Mouse (Mus musculus) adrenal gland, adult (tissue): ENCODE measurements around the gene Enc1.
"Not testable (repeated sequence)": the region's sequence is repeated elsewhere in the genome, so short reads cannot be mapped to it uniquely, and the experiment has no call there.

Experiments
- DNase-seq, 2 experiments: peaks; one replicate each; pipeline ENCODE4 v3.0.0; 2022 to 2023; ENCODE audit warnings: low spot score in 1 of 2; ENCODE audit not compliant: inconsistent age in 2 of 2

The Enc1 gene

DNA sequence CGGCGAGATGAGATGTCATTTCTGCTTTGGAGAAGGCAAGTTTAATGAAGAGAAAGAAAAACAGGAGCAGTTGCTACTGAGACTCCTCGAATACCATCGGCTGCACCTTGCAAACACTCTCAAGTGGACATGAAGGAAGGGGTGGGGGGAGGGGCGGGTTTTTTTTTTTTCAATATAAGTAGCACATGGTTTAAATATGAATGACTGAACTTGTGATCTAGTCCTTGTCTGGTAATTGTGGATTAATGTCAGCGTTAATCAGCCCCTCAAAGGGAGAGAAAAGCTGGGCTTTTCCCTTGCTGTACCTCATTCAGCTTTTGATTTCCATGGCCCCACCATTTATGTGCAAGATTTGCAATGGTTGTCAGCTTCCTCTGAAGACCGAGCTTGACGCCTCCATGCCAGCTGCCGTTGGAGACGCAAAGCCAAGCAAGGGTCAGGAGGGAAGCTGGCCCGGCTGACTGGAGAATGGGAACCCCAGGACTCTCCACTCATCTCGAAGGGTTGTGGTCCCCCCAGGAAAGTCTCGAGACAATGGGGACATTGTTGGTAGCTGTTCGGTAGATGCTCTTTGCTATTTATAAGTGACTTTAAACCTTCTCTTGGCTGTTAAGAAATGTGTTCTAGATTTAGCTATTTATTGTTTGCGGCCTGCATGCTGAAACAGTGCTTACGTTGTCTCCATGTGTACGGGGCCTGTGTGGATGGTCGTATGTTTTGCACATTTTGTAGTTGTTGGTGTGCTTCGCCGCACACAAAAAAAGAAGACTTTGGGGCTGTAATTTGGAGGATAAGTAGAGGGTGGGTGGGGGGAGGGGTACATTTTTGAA is 9.9 kb downstream of the Enc1 start:
- no peak for DNase-seq

DNA sequence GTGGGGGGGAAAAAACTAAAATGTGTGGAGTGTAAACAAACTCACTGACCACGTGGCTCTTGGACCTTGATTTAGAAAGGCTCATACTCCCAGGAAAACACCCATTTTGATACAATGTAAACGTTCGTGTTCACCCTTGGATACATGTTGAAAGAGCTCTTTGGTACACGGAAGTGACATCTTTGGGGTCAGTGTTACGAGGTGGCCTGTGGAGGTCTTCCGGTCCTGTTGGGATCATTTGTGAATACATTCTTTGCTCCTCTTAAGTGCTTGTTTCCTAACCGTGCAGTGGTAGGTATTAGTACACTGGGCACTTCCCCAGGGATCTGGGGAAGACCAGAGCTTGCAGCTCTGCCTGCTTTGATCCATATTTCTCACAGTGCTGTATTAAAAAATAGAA is 10.8 kb downstream of the Enc1 start:
- DNase-seq, result no peak

DNA sequence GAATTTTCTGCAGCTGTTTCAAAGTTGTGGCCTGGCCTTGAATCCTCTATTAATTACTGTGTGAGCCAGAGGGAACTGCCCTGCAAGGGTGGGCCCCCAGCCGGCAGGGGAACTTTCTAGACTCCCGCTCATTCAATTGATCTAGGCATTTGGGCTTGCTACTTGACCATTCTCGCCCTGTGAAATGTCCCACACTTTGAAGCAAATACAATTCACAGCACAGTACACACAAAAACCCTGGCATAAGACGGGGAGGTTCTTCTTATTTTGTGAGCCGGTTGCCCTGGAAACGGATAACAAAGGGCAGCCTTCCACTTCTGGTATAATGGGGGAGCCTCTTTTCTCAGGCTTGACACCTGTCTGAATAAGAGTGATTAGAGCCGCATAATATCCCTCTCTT is 11.6 kb downstream of the Enc1 start:
- DNase-seq, result peak in 1 of 2 experiments; percentile 54

DNA sequence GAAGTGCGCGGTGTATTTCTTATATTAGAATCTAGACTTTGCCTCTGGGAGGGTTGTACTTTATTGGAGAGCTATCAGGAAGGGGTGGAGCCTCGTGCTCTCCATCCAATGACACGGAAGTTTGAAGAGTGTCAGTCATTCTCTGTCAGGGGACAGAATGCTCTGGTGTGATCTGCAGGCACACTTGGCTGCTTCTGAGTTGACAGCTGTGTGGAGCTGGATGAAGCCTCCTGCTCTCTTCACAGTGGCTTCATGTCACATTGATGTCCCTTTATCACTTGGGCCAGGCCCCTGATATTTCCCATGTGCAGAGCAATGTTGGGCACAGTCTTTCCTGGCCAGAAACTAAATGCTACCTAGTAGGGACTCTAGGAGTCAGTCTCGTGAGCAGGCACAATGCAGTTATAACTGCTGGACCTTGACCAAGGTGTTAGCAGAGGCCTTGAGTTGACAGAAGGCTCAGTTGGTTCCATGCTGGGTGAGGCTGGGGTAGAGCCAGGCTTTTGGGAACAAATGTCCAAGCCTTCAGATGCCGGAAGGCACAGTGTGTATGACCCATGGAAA is 12.6 kb downstream of the Enc1 start:
- no peak for DNase-seq

DNA sequence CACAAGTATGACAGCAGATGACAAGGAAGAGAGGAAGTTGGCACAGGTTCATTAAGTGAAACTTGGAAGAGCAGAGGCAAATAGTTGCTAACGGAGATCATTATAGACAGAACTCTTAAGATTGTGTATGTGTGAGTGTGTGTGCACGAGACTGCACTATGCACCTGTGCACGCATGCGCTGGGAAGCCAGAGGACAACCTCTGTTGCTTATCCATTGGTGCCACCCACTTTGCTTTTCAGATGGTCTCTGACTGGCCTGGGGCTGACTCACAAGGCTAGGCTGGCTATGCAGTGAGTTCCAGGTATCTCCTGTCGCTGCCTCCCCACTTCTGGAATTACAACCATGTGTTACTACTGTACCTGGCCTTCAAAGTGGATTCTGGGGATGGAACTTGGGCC is 13.1 kb downstream of the Enc1 start:
- DNase-seq, result no peak

DNA sequence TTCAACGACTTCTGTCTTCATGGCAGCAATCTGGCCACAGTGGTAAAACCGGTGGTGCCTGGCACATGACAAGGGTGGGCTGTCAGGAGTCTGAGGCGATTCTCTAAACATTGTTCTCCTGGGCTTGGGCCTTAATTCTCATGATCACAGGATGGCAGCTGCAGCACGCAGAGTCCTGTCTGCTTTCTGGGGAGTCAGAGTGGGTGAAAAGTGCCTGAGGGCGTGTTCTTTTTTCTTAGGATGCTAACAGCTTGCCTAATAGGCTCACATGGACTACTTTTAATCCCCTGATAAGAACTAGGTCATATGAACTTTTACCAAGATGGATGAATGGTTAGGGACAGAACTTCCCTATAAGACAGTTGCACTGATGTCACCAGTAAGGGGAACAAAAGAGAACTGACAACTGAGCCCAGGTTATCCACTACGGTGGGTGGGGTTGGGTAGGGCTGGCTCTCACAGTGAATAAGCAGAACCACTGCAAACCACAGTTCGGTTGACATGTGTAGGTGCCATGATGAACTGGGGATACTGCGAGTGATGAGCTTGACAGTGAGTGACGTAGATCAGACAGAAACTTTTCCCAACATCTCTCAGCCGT is 13.8 kb downstream of the Enc1 start:
- DNase-seq, result no peak

DNA sequence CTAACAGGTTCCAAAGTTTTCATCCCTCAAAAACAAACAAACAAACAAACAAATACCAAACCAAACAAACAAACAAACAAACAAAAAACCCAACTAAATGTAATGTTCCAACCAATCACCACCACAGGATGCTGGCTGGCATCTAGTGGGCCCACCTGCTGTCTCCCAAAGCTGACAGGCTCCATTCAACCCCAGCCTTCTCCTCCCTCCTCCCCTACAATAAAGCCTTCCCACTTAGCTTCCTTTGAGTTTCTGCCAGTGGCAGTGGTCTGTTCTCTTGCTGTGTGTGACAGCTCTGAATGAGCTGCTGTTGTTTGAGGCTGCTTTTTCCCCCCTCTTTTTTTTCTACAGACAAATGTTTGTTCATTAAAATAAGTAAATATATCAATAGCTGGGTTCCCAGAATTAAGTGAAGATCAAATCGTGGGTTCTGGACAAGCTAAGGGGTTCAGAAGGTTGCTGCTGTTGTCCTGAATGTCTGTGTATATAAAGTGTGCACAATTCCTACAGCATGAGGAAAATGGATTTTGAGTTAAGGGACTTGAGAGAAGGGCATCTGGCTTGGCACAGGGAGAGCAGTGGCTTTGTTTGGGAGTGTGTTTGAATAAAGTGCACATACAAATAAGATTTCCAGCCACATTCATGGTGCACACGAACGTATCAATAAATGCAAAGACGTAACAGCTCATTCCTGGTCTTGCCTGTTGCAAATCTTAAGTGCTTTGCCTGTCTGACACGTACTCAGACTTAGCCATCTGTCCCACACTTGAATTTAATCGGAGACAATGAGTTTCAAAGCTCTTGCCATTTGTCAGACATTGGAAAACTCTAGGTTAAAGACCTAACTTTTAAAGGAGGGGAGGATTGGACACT is 15.3 kb downstream of the Enc1 start:
- DNase-seq, result no peak

DNA sequence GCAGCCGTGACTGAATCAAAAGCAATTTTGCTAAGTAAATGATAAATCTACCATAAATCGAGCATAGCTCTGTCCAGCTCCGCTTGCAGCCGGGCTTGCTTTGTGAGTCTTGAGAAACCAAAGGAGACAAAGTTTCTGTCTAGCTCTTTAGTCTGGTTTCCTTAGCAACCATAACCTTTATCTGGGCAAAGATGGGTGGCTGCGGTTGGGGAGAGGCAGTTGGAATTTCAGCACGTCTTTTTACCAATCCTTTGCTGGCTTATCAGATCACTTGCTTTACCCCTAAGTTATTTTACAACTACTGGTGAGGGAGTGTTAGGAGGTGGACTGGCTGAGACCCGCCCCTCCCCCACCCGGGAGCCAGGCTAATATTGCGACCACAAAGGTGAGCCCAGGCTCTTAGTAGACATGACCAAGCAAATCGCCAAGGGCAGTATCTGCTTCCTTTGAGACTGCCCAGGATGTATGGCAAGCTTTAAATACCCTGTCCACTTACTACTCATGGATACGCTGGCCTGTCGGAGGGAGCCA is 16.0 kb downstream of the Enc1 start:
- DNase-seq, result no peak

DNA sequence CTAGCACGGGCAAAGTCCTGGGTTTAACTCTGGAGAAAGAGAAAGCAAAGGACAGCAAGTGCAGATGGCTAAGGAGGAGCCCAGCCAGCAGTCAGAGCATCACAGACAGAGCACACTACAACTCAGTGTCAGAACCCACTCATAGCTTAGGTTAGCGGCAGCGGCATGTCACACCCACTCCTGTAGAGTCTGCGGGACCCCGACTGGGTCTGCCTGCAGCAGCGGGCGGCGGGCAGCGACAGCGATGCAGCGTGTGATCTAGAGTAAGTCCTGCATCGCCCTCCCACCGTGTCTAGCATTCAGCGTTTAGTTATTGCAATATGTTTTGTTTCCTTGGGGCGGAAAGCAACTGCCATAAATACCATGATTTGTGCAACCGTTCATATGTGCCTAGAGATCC is 18.4 kb downstream of the Enc1 start:
- no peak for DNase-seq

DNA sequence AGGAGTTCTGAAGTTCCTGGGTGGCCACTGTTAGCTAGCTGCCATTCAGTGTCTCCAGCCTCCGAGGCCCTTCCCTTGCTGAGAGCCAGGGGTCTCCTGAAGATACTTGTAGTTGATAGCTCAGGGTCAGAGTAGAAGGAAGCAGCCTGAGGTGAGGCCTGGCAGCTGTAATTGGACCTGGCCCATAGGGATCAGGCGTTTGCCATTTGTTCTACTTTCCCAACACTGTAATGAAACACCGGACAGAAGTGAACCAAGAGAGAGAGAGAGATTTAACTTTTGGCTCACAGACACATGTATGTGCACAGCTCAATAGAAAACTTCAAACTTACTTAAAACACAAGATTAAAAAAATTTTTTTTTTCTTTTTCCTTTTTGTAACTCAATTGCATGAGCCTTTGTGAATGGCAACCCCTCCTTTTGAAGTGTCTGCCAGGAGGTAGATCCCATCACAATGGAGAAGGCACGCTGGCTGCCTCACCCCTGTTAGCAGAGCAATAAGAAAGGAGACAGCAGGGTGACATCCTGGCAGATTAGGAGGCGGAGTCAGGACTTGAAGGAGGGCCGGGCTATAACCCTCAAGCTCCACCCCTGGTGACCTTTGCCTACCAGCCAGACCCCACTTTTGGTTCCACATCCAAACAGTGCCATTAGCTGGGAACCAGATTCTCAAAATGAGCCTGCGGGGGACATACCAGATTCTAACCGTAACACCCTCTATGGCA is 19.7 kb downstream of the Enc1 start:
- peak in 1 of 2 experiments; percentile 26 for DNase-seq

DNA sequence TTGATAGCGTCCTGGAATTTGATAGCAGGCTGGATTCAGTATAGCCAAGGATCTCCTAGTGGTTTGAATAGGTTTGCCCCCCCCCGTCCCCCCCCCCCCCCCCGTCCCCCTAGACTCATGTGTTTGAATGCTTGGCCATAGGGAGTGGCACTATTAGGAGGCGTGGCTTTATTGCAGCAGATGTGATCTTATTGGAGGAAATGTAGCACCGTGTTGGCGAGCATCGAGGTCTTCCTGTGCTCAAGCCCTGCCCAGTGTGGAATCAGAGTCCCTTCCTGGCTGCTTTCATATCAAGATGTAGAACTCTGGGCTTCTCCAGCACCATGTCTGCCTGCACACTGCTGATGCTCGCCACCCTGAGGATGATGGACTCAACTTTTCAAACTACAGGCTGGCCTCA is 20.6 kb downstream of the Enc1 start:
- DNase-seq, result no peak

DNA sequence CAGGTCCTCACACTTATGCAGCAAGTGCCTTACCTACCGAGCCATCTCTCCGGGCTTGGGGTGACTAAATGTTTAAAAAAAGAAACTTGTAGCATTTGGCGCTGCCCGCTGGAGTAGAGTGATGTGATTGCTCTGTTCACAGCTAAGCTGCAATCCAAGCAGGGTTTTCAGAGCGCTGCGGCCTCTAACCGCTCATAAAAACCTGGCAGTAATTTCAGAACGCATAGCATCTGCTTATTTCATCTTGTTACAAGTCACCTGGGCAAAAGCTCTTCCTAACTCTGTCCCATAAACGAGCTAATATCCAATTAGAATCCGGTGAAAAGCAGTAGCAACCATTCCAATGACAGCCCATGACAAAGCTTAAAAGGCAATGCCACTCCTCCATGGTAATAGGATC is 21.8 kb downstream of the Enc1 start:
- DNase-seq, result no peak

DNA sequence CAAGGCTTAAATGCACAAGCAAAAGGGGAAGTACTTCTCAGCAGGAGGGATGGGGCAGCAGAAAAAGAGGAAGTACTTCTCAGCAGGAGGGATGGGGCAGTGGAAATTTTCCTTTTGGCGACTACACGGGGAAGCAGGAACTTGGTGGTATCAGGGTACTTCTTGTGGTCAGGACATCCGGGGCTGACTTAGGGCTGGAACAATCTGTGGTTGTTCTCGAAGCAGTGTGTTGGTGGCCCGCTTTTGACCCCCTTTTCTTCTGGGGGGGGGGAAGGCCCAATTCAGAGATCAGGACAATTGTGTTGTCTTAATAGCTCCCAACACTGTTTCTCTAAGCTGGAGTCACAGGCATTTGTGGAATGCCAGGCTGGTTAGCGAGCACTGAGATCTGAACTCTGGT is 24.6 kb downstream of the Enc1 start:
- DNase-seq, result not testable (repeated sequence)

DNA sequence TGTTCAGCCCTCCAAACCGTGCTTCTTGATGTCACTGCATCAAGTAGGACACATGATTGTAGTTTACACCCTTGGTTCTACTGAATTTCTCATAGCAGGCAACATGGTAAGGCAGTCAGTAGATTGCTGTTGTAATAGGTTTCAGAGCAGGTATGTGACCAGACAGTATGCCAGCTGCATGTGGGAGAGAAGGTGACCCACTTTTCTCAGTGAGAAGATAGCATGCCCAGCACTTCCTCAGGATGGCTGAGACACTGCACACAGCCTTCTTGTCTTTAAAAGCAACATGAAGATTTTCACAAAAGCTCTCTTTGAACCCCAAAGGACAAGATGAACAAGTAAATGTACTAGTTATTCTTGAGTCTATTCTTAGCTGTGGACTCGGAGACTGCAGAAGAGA is 29.8 kb downstream of the Enc1 start:
- DNase-seq, result no peak

DNA sequence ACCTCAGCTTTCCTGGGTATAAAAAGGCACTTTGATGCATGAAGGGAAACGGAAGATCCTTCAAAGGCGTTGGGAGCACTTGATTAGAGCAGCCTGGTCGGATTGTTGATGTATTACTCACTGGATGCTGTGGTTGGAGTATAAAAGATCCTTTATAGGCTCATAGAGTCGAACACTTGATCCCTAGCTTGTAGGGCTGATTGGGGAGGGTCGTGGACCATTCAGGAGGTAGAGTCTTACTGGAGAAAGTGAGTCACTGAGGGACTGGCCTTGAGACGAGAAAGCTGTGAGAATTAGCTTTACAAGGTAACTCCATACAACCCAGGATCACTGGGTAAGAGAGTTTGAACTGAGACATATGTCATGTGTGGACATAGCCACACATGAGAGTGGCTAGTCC is 30.7 kb downstream of the Enc1 start:
- DNase-seq, result no peak

DNA sequence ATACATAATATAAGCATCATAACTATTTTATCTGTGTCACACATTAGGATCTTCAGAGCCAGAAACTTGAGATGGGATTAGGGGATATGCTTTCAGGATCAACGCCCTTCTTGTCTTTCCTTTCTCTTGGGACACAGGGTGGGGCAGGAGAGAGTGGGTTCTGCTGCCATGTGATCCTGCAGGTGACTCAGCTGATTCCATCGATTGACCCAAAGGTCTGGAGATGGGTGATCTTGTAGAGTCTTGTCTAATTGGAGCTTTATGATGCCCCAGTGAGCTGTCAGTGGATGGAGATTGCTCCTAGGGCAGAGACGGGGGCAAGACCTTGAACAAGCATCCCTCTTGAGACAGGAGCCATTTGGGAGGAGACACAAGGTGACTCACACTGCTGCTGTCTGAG is 33.9 kb downstream of the Enc1 start:
- DNase-seq, result no peak

DNA sequence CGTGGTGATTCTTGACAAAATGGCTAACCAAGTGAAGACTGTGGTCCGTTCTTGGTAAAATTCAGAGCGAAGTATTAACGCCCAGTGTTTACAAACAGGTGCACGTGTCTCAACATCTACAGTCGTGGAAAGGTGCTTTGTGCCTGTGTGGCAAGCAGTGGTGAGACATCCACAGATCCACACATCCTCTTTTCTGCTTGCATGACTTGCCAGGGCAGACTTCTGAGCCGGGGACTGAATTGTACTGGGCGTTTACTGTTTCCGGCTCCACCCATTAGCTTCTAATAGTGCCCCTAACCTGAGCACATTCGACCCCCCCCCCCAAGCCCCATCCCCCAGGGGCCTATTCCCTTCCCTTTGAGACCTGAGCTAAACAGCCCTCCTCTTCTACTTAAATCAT is 34.6 kb downstream of the Enc1 start:
- no peak for DNase-seq

DNA sequence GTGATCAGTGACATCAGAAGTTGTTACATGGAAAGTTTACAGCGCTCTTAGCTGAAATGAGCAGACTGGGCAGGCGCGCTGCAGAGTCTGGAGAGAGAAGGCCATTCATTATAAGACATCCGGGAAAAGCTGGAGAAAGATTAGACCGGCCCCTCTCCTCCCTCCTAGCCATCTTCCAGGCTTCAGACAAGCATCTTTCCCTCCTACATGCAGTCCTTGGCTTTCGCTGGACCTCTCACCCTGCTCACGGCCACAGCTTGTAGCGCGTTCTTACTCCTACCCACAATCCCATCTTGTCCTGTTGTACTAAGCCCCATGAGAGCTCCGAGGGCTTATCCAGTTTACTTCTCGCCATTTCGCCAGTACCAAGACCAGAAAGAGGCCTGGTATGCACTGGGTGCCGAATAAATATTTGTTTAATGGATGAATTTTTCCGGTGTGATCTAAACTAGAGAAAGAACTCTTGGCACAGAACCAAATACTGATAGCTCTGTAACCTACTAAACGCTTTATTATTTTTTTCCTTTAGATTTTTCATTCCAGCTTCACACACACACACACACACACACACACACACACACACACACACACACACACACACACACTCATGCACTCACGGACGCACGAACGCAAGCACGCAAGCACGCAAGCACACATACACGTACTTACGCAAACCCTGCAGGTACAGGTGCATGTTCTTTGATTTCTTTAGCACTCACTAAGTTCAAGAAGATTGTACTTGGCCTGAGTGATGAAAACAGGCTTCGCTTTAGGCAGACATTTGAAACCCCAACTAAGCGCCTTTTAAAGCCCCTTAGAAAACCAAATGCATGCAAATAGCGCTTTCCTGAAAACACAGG is 41.4 kb downstream of the Enc1 start:
- DNase-seq, result peak in 1 of 2 experiments; percentile 51

DNA sequence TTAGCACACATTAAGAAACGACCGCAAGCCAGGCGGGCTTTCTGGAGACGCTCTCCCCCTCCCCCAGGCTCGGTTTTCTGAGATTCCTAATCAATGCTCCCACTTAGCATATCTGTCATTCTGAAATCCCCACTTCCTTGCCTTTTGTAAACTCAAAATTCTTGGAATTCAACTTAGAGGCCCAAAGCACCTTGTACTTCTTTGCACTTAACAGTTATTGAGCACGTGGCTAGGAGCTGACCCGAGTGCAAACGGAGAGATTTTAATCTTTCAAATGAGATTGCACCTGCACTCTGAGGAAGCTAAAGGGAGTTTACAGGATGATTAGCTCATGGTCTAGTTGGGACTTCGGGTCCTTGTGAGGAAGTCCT is 42.0 kb downstream of the Enc1 start:
- no peak for DNase-seq

DNA sequence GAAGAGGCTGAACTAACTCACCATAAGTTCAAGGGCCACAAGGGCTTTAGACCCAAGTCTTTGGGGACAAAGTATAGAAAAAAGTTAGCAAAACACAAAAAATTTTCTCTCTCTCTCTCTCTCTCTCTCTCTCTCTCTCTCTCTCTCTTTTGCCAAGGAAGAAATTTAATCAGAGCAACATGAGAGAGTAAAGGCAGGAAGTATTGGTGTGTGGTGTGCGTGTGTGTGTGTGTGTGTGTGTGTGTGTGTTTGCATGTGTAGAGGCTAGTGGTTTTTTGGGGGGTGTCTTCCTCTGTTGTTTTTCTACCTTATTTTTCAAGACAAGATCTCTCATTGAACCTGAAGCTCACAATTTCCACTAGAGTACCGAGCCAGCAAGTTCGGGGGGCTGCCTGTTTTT is 46.1 kb downstream of the Enc1 start:
- DNase-seq, result no peak
